Mouse (Mus musculus): Measurements from ENCODE around the gene Ctsf. TPM values are rescaled to one million over a fixed set of nuclear protein-coding genes. Genes with fewer than 3 reads are reported as not detected.

Gene Ctsf
- polyA plus RNA-seq, 1 experiment from 2014 or later: 34.1 TPM

Other genes starting within 250 kb of the Ctsf start
- 7.5 and 7.6 TPM in 2 replicates for gene Lrfn4, start 239.5 kb upstream of the Ctsf start, polyA plus RNA-seq (2014; fragmentation: Nextera tagmentation; extraction: Ambion mirVana)
- gene Rce1, start 229.5 kb upstream of the Ctsf start, polyA plus RNA-seq (2014; fragmentation: Nextera tagmentation; extraction: Ambion mirVana): 61.0 and 68.7 TPM in 2 replicates
- gene Gm960, start 156.5 kb upstream of the Ctsf start, polyA plus RNA-seq (2014; fragmentation: Nextera tagmentation; extraction: Ambion mirVana): 2.3 and 3.4 TPM in 2 replicates
- gene Sptbn2, start 144.0 kb upstream of the Ctsf start, polyA plus RNA-seq (2014; fragmentation: Nextera tagmentation; extraction: Ambion mirVana): 13.4 and 14.0 TPM in 2 replicates
- gene Rbm4b, start 98.6 kb upstream of the Ctsf start, polyA plus RNA-seq (2014; fragmentation: Nextera tagmentation; extraction: Ambion mirVana): 137 and 152 TPM in 2 replicates
- 108 and 111 TPM in 2 replicates for gene Rbm4, start 61.2 kb upstream of the Ctsf start, polyA plus RNA-seq (2014; fragmentation: Nextera tagmentation; extraction: Ambion mirVana)
- 12.9 and 27.2 TPM in 2 replicates for gene Gm21992, start 43.5 kb upstream of the Ctsf start, polyA plus RNA-seq (2014; fragmentation: Nextera tagmentation; extraction: Ambion mirVana)
- gene Rbm14, start 43.5 kb upstream of the Ctsf start, polyA plus RNA-seq (2014; fragmentation: Nextera tagmentation; extraction: Ambion mirVana): 108 and 113 TPM in 2 replicates
- 34.1 and 35.6 TPM in 2 replicates for gene Ccs, start 15.8 kb upstream of the Ctsf start, polyA plus RNA-seq (2014; fragmentation: Nextera tagmentation; extraction: Ambion mirVana)
- gene Ccdc87, start 15.8 kb upstream of the Ctsf start, polyA plus RNA-seq (2014; fragmentation: Nextera tagmentation; extraction: Ambion mirVana): 0.07 and 0.11 TPM in 2 replicates
- gene Actn3, start 22.8 kb downstream of the Ctsf start, polyA plus RNA-seq (2014; fragmentation: Nextera tagmentation; extraction: Ambion mirVana): 0.86 and 1.2 TPM in 2 replicates
- 12.4 and 13.3 TPM in 2 replicates for gene Zdhhc24, start 23.5 kb downstream of the Ctsf start, polyA plus RNA-seq (2014; fragmentation: Nextera tagmentation; extraction: Ambion mirVana)
- 6.5 and 7.8 TPM in 2 replicates for gene Bbs1, start 51.5 kb downstream of the Ctsf start, polyA plus RNA-seq (2014; fragmentation: Nextera tagmentation; extraction: Ambion mirVana)
- 153 and 159 TPM in 2 replicates for gene Dpp3, start 73.2 kb downstream of the Ctsf start, polyA plus RNA-seq (2014; fragmentation: Nextera tagmentation; extraction: Ambion mirVana)
- gene Peli3, start 88.0 kb downstream of the Ctsf start, polyA plus RNA-seq (2014; fragmentation: Nextera tagmentation; extraction: Ambion mirVana): 1.3 and 1.5 TPM in 2 replicates
- 157 and 158 TPM in 2 replicates for gene Mrpl11, start 107.0 kb downstream of the Ctsf start, polyA plus RNA-seq (2014; fragmentation: Nextera tagmentation; extraction: Ambion mirVana)
- 0.04 TPM in 1 of 2 replicates, not detected in the other for gene Npas4, start 135.2 kb downstream of the Ctsf start, polyA plus RNA-seq (2014; fragmentation: Nextera tagmentation; extraction: Ambion mirVana)
- 4.2 TPM in 2 replicates for gene Slc29a2, start 168.7 kb downstream of the Ctsf start, polyA plus RNA-seq (2014; fragmentation: Nextera tagmentation; extraction: Ambion mirVana)
- gene B4gat1, start 183.7 kb downstream of the Ctsf start, polyA plus RNA-seq (2014; fragmentation: Nextera tagmentation; extraction: Ambion mirVana): 40.1 and 41.7 TPM in 2 replicates
- gene AC124502.3, start 183.8 kb downstream of the Ctsf start, polyA plus RNA-seq (2014; fragmentation: Nextera tagmentation; extraction: Ambion mirVana): 1.6 TPM in 2 replicates
- 66.1 and 68.4 TPM in 2 replicates for gene Brms1, start 186.2 kb downstream of the Ctsf start, polyA plus RNA-seq (2014; fragmentation: Nextera tagmentation; extraction: Ambion mirVana)
- 0.63 and 1.4 TPM in 2 replicates for gene Rin1, start 195.4 kb downstream of the Ctsf start, polyA plus RNA-seq (2014; fragmentation: Nextera tagmentation; extraction: Ambion mirVana)
- gene Cd248, start 212.9 kb downstream of the Ctsf start, polyA plus RNA-seq (2014; fragmentation: Nextera tagmentation; extraction: Ambion mirVana): 26.7 and 32.2 TPM in 2 replicates
- 1.3 TPM in 2 replicates for gene Tmem151a, start 230.4 kb downstream of the Ctsf start, polyA plus RNA-seq (2014; fragmentation: Nextera tagmentation; extraction: Ambion mirVana)
- 70.4 and 80.6 TPM in 2 replicates for gene Yif1a, start 233.4 kb downstream of the Ctsf start, polyA plus RNA-seq (2014; fragmentation: Nextera tagmentation; extraction: Ambion mirVana)
- 106 and 115 TPM in 2 replicates for gene Cnih2, start 243.4 kb downstream of the Ctsf start, polyA plus RNA-seq (2014; fragmentation: Nextera tagmentation; extraction: Ambion mirVana)

All from midbrain, embryonic 11.5 days (tissue).